Mouse (Mus musculus) left cerebral cortex, postnatal 4 days (tissue): Measurements from ENCODE around the gene Trpm8. TPM values are rescaled to one million over a fixed set of nuclear protein-coding genes. Genes with fewer than 3 reads are reported as not detected.

ENCODE experiments used
- DNase-seq: peaks from one replicate; pipeline ENCODE4 v3.0.0-alpha.2; 2022
- intact Hi-C: fragments of 180-260 bp; cut with DNase I; formaldehyde crosslinking; loops from one replicate; pipeline ENCODE4 v1.15.1; 2025
- total RNA-seq, 2 experiments: library from RNA; stranded (reverse); gene quantifications; 2 replicates each; pipeline ENCODE4 v1.2.3; 2021

Gene Trpm8
- total RNA-seq, 2 experiments from 2014 or later = 0.82 to 1.2 TPM

GRCm38 (mm10) chr1:88246386-88246785 lies 31.1 kb upstream of the Trpm8 start:
- intact Hi-C loops = no loop called here
- no peak for DNase-seq

GRCm38 (mm10) chr1:88247660-88248059 lies 29.8 kb upstream of the Trpm8 start:
- no peak for DNase-seq

GRCm38 (mm10) chr1:88248658-88249057 lies 28.8 kb upstream of the Trpm8 start:
- intact Hi-C loops = no loop called here
- peak; percentile 45 for DNase-seq

More at GRCm38 (mm10) chr1:88247660-88248059, 29.8 kb upstream of the Trpm8 start:
- intact Hi-C loops = no loop called here

DNA sequence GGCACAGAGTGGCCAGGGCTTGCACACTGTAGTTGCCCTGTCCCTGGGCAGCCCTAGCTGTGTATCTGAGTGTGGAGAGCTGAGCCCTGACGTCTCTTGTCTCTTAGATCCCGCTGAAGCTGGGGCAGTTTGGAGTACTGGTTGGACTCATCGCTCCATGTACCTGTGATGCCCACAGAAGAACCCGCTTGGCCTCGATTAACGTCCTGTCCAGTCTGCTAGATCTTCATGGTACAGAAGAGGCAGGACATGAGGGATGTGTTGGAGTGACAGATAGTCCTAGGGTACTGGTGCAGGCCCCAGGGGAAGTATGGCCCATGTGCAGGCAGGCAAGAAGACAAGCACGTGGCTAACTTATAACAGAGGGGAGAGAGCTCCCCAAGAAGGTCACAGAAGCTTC lies 27.9 kb upstream of the Trpm8 start:
- intact Hi-C loops = no loop called here
- DNase-seq = no peak

DNA sequence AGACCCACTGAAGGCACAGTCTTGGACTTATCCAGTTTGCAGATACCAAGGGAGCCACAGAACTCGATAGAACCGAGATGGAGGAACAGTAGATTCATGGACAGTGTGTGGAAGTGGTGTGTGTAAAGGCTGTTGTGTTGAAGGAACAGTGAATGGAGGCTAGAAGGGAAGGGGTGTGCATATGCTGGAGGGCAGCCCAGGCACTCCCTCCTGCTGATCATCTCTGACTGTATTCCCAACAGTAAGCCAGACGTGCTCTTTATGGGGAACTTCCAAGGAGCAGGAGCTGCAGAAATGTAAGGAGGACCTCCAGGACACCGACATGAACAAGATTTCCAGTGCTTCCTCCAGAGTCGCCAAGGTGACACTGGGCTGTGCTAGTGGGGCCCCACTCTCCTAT lies 27.4 kb upstream of the Trpm8 start:
- DNase-seq = no peak
- intact Hi-C loops = no loop called here

GRCm38 (mm10) chr1:88253106-88253505 lies 24.4 kb upstream of the Trpm8 start:
- DNase-seq = no peak
- intact Hi-C loops = no loop called here

DNA sequence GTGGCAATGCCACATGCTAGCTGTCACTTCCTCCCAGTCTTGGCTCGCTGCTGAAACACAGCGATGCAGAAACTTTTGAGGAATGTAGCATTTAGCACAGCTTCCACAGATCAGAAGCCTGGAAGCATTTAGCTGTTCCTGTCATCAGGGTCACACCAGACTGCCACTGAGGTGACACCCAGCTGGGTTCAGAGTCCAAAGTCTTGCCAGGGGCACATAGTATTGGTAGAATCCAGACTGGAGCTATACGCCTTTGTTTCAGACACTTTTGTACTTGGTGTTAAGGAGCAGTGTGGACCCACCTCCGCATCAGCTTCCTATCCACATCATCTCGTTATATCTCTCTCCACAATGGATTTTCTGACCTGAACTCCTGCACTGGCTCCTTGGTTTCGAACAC lies 23.9 kb upstream of the Trpm8 start:
- no peak for DNase-seq
- intact Hi-C loops = no loop called here

GRCm38 (mm10) chr1:88254793-88255465 lies 22.5 kb upstream of the Trpm8 start:
- DNase-seq = peak; percentile 93
- intact Hi-C loops = no loop called here

- DNase-seq = no peak
- intact Hi-C loops = no loop called here
Observed at GRCm38 (mm10) chr1:88255466-88255857, 22.0 kb upstream of the Trpm8 start.

DNA sequence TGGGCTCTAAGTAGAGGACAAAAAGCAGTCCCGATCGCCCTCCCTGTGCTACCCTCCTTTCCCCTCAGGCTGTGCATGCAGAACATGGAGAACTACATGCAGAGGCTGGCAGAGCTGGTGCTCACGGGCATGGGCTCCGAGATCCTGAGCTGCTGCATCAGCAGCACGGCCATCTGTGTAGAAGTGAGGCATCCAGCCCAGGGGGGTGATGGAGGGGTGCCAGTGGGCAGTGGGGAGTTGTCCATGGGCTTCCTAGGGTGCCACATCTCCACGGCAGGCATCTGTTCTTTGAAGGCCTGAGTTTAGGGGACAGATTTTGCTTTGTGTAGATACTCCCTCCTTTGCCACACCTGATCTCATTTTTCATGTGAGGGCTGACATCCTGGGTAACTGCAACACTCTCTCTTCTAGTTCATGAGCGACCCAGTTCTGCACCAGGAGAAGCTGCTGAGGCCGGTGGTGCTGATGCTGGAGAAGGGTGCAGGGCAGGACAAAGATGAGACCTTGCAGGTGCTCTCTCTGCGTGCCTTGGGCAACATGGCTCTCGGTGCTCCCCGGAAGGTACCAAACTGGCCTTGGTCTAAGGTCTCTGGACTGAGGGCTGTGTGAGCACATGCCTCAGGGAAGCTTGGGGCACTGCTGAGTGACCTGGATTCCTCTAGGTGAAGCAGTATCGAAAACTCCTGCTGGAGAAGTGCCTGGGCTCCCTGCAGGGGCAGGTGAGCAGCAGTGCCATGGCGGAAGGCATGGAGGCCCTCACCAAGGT lies 21.3 kb upstream of the Trpm8 start:
- DNase-seq = peak; percentile 76
- intact Hi-C loops = no loop called here

DNA sequence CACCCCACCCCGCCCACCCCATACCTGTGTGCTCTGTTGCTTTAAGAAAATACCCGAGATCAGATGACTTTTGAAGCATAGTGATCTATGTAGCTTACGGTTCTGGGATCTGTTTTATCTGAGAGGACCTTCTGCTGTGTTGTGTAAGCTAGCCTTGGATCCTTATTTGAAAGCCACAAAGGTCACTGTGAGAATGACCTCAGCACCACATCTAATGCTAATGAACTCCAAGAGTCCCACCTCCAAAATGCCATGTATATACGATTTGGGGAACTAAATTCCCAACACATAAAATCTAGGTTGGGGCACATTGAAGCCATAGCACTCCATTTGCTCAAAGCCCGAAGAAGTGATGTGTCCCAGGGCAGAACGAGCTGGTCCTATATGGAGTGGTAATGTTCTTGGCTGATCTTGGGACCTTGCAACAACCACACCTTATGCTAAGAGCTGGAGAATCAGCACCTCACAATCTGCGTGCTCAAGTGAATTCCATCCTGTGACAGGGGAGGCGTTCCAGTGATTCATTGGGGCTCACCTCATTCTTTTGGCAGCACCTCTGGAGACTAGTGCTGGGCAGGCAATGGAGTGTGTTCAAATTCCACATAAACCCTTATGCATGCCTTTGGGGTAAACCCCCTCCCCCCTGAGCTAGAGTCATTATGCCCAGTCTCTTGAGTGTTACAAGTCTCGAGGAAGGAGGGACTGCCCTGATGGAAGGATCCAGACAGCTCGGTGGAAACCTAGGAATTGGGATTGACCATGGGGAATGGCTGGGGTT lies 20.4 kb upstream of the Trpm8 start:
- no peak for DNase-seq
- intact Hi-C loops = no loop called here

DNA sequence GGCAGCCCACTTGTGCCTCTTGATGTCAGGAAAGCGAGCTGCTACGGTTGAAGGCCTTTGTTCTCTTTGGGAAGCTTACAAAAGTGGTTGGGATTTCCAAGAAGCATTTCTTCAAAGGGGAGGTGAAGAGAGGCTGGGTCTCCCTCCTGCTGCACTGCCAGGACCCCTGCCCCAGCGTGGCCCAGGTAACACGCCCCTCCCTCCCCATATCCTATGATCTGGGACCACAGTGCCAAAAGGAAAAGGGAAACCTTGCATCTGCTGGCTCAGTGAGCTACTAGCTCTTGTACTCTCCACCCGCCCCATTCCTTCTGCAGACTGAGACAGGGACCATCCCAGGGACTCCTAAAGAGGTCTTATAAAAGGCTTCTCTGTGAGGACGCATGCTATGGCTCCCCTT lies 19.8 kb upstream of the Trpm8 start:
- no peak for DNase-seq
- intact Hi-C loops = no loop called here

DNA sequence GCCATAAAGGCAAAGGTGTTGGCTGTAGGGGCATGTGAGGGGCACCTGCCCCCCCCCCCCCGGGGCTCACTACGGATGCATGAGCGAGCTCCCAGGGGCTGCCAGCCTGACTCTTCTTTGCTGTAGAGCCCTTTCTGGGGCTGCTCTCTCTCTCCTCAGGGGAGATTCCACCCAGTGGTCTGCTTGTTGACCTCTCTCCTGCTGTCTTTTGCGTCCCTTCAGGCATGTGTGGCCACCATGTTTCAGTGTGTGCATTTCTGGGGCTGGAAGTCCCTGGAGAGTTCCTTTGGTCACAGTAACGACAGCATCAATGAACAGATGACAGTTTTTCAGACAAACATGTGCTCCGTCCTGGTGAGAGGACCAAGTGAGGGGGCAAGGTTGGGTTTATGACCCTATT lies 19.1 kb upstream of the Trpm8 start:
- intact Hi-C loops = no loop called here
- DNase-seq = no peak

- peak; percentile 73 for DNase-seq
- intact Hi-C loops = no loop called here
Observed at GRCm38 (mm10) chr1:88258881-88259642, 18.4 kb upstream of the Trpm8 start.

- no peak for DNase-seq
- intact Hi-C loops = no loop called here
Observed at GRCm38 (mm10) chr1:88259643-88260024, 17.8 kb upstream of the Trpm8 start.

- DNase-seq = peak; percentile 76
- intact Hi-C loops = no loop called here
Observed at GRCm38 (mm10) chr1:88260114-88260513, 17.3 kb upstream of the Trpm8 start.

- intact Hi-C loops = no loop called here
- no peak for DNase-seq
Observed at GRCm38 (mm10) chr1:88260604-88261377, 16.7 kb upstream of the Trpm8 start.

DNA sequence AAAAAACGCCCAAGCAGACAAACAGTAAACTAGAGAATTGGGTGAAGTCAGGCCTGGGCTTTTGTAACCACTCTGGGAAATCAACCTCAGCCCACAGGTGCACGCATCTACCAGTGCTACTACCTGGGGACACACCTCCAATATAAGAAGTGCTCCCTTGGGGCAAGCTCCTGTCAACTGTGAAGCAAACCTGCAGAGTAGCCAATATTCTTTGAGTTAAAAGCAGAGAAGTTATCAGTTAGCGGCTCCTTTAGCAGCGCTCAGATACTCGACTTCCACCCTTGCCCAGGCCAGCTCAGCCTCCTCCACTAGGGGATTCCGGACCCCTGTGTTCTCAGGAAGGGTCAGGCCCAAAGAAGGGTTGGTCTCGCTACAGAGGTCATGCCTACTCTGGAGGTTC lies 15.8 kb upstream of the Trpm8 start:
- DNase-seq = no peak
- intact Hi-C loops = no loop called here

GRCm38 (mm10) chr1:88262255-88262654 lies 15.2 kb upstream of the Trpm8 start:
- peak; percentile 74 for DNase-seq
- intact Hi-C loops = no loop called here

DNA sequence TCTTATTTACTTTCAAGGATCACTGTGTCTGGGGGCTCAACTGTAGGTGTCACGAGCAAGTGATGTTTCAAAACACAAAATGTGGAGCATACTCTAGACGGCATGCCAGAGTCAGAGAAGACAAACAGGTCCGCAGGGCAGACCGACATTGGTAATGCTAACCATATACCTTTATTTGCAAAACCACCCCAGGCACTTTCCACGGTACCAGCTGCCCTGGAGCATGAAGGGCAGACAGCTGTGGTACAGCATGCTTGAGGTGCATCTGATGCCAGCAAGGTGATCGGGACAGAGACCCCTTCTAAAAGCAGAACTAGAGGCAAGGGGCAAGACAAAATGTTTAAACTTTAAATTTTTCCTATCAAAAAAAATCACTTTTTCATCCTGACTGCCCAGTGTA lies 14.5 kb upstream of the Trpm8 start:
- intact Hi-C loops = no loop called here
- DNase-seq = no peak
